Mouse (Mus musculus): Measurements from ENCODE around the gene Shc3. TPM values are rescaled to one million over a fixed set of nuclear protein-coding genes. Genes with fewer than 3 reads are reported as not detected.

Shc3 gene
- total and polyA plus RNA-seq, 3 experiments: 0.15 to 0.40 TPM; not detected in 1

GRCm38 (mm10) chr13:51456190-51456878 is 112.9 kb downstream of the Shc3 start:
- in situ Hi-C loops (cut with MboI; ENCODE audit: low pct_ligation_motif_present, low pct_unique_long_range_greater_than_20kb, low sequenced_read_pairs): loop anchor here (25.0 kb wide), 1 partner anchor 156 kb away; no protein-coding TSS in a partner anchor
- no peak overlapping the region for H3K9ac ChIP-seq (ENCODE audit: insufficient read depth, low read depth)

DNA sequence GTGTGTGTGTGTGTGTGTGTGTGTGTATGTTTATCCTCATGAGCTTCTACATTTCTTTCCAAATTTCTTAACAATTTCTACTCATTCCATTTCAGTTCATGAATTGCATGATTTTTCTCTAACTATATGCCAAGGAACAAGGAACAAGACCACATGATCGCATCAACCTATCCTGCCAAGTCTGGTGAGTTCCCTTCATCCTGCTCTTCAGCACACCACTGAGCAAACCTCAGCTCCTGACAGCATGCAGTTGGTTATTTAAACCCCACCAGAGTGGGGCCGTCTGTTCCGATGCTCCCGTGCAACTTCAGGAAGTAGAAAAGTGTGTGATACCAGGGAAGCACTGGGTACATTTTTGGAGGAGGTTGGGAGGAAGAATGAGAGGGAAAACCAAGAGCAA is 122.7 kb downstream of the Shc3 start:
- H3K4me2 ChIP-seq (ENCODE audit: insufficient read depth, low read depth, poor library complexity, severe bottlenecking): no peak overlapping the region
- peaks cover 2% of the 10 kb centered on the region for H3K27me3 ChIP-seq (replicated peaks)
- H3K36me3 ChIP-seq (replicated peaks in 1 of 2; ENCODE audit: control insufficient read depth in 1 of 2, insufficient read depth in 1 of 2, low read length in 1 of 2): no peaks in the 10 kb centered on the region
- H3K9ac ChIP-seq (ENCODE audit: insufficient read depth, low read depth): no peak overlapping the region
- peaks cover 0 to 4% of the 10 kb centered on the region in 2 experiments; a peak in 1 of 4 replicates for H3K4me1 ChIP-seq (ENCODE audit: control insufficient read depth in 1 of 2, insufficient read depth in 2 of 2)
- TF ChIP-seq NELFE (IDR thresholded peaks at IDR 0.05; ENCODE audit: low read depth, low read length): no peak
- TF ChIP-seq ZKSCAN1 (IDR thresholded peaks at IDR 0.05; ENCODE audit: borderline replicate concordance, low read depth, low read length): no peak
- no peak for TF ChIP-seq GABPA (IDR thresholded peaks at IDR 0.05; ENCODE audit: insufficient replicate concordance, low read depth, low read length)
- no peak for TF ChIP-seq IRF4 (IDR thresholded peaks at IDR 0.05; ENCODE audit: low read depth, low read length)
- no peak for TF ChIP-seq POLR2A (IDR thresholded peaks at IDR 0.05; ENCODE audit: low read depth, low read length)
- no peak overlapping the region for H3K4me3 ChIP-seq (replicated peaks in 1 of 3; ENCODE audit: low read depth in 2 of 3, low read length in 2 of 3, poor library complexity in 1 of 3)
- dilution Hi-C loops (cut with MboI; ENCODE audit: extremely low pct_ligation_motif_present, extremely low pct_unique_long_range_greater_than_20kb, low sequenced_read_pairs): no loop called here
- peaks cover 2% of the 10 kb centered on the region for H3K9me3 ChIP-seq (replicated peaks; ENCODE audit: low read length)
- DNase-seq (ENCODE audit: extremely low read depth): no peak
- H3K79me2 ChIP-seq (replicated peaks; ENCODE audit: control insufficient read depth, extremely low read depth, insufficient read depth, poor library complexity, severe bottlenecking): no peaks in the 10 kb centered on the region
- no peak overlapping the region for H3K27ac ChIP-seq (ENCODE audit: insufficient read depth, low read depth)
- in situ Hi-C loops (cut with MboI; ENCODE audit: low pct_ligation_motif_present, low pct_unique_long_range_greater_than_20kb, low sequenced_read_pairs): no loop called here

More at GRCm38 (mm10) chr13:51456190-51456878, 112.9 kb downstream of the Shc3 start:
- Histone ChIP-seq H3K79me2 (replicated peaks; ENCODE audit: control insufficient read depth, extremely low read depth, insufficient read depth, poor library complexity, severe bottlenecking) (no peaks in the 10 kb centered on the region), H3K36me3 (replicated peaks in 1 of 2; ENCODE audit: control insufficient read depth in 1 of 2, insufficient read depth in 1 of 2, low read length in 1 of 2) (no peaks in the 10 kb centered on the region), H3K27me3 (replicated peaks) (no peaks in the 10 kb centered on the region), H3K4me1 (ENCODE audit: control insufficient read depth in 1 of 2, insufficient read depth in 2 of 2) (peaks cover 0 to 4% of the 10 kb centered on the region in 2 experiments; a peak in 1 of 4 replicates), H3K9me3 (replicated peaks; ENCODE audit: low read length) (no peaks in the 10 kb centered on the region), H3K27ac (ENCODE audit: insufficient read depth, low read depth) (no peak overlapping the region), H3K4me3 (replicated peaks in 1 of 3; ENCODE audit: low read depth in 2 of 3, low read length in 2 of 3, poor library complexity in 1 of 3) (no peak overlapping the region), H3K4me2 (ENCODE audit: insufficient read depth, low read depth, poor library complexity, severe bottlenecking) (no peak overlapping the region)
- dilution Hi-C loops (cut with MboI; ENCODE audit: extremely low pct_ligation_motif_present, extremely low pct_unique_long_range_greater_than_20kb, low sequenced_read_pairs): no loop called here
- no peak for TF ChIP-seq ZKSCAN1 (IDR thresholded peaks at IDR 0.05; ENCODE audit: borderline replicate concordance, low read depth, low read length)
- TF ChIP-seq KAT2A (IDR thresholded peaks at IDR 0.05; ENCODE audit: insufficient replicate concordance, low read length): no peak
- TF ChIP-seq TBP (conservative IDR thresholded peaks at IDR 0.05; ENCODE audit: low read depth, low read length): no peak
- TF ChIP-seq ZNF384 (IDR thresholded peaks at IDR 0.05; ENCODE audit: low read depth, low read length): no peak
- TF ChIP-seq POLR2A (IDR thresholded peaks at IDR 0.05; ENCODE audit: low read depth, low read length): no peak
- TF ChIP-seq PAX5 (IDR thresholded peaks at IDR 0.05; ENCODE audit: low read length): no peak
- no peak for TF ChIP-seq HCFC1 (IDR thresholded peaks at IDR 0.05; ENCODE audit: low read depth, low read length)
- TF ChIP-seq SMC3 (IDR thresholded peaks at IDR 0.05; ENCODE audit: low read depth, low read length): no peak
- no peak for TF ChIP-seq SIN3A (IDR thresholded peaks at IDR 0.05; ENCODE audit: low read length)
- no peak for TF ChIP-seq JUN (IDR thresholded peaks at IDR 0.05; ENCODE audit: insufficient read depth, low read depth, low read length)
- no peak for TF ChIP-seq NELFE (IDR thresholded peaks at IDR 0.05; ENCODE audit: low read depth, low read length)
- no peak for TF ChIP-seq MAZ (IDR thresholded peaks at IDR 0.05; ENCODE audit: low read depth, low read length)
- TF ChIP-seq JUND (conservative IDR thresholded peaks at IDR 0.05; ENCODE audit: low read depth, low read length): no peak
- no peak for TF ChIP-seq ZMIZ1 (IDR thresholded peaks at IDR 0.05; ENCODE audit: low read depth, low read length)
- no peak for TF ChIP-seq CHD1 (IDR thresholded peaks at IDR 0.05; ENCODE audit: low read depth, low read length)
- TF ChIP-seq UBTF (IDR thresholded peaks at IDR 0.05; ENCODE audit: low read depth, low read length): no peak
- no peak for TF ChIP-seq MEF2A (IDR thresholded peaks at IDR 0.05; ENCODE audit: borderline replicate concordance, low read depth, low read length)
- no peak for TF ChIP-seq MAFK (IDR thresholded peaks at IDR 0.05; ENCODE audit: insufficient replicate concordance, low read length)
- no peak for DNase-seq (ENCODE audit: extremely low read depth)

Data from CH12.LX (cell line).